In the genomic region with DNA sequence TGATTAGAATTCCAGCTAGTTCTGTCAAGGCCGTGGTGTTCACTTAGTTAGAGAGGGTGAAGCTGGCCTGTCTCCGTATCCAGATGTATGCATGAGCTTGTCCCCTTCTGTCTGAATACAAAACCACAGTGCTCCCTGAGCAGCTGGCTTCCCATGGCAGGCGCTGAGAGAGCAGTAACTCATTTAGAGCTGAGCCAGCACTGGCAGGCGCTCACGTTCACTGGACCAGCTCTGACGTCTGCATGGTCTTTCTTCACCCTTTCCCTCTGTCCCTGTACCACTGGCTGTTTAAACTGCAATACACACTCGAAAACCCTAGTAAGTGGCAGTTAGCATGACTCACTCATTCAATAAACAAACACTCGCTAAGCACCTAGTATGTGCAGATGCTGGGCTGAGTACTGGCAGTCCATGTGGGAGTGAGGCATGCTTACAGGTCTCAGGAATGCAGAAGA, we compare ENCODE assay signal across 9 mouse cellular contexts. TPM values are rescaled to one million over a fixed set of nuclear protein-coding genes. Genes with fewer than 3 reads are reported as not detected.
DNase-seq lines count a peak whose midpoint lies in the region; ATAC-seq and TF ChIP-seq lines count a peak whose summit lies in the region.
"Had no signal": no experiment of that assay in that cellular context is flagged by ENCODE, and none has a peak within 500 bp of the region (broad histone marks: within the 10 kb centered on the region; RNA-seq: fewer than 3 reads in every experiment).

No protein-coding gene starts in this region.

- H3K36me3 ChIP-seq in heart, embryonic 15.5 days = no peaks in the 10 kb centered on the region
- H3K36me3 ChIP-seq in forebrain, embryonic 15.5 days = no peaks in the 10 kb centered on the region

- H3K4me3 ChIP-seq in heart, embryonic 15.5 days = no peak overlapping the region
- no peak overlapping the region for H3K4me3 ChIP-seq in lung, adult 2 months (replicated peaks; ENCODE audit: extremely low read depth, low read depth, low read length)
- H3K4me3 ChIP-seq in forebrain, embryonic 15.5 days = no peak overlapping the region

- H3K9me3 ChIP-seq in heart, embryonic 15.5 days (replicated peaks) = no peaks in the 10 kb centered on the region
- H3K9me3 ChIP-seq in forebrain, embryonic 15.5 days = no peaks in the 10 kb centered on the region

- peaks cover 21% of the 10 kb centered on the region for H3K4me1 ChIP-seq in heart, embryonic 15.5 days (replicated peaks)
- peaks cover 6% of the 10 kb centered on the region for H3K4me1 ChIP-seq in lung, adult 2 months (ENCODE audit: control insufficient read depth, insufficient read depth, low read length)
- H3K4me1 ChIP-seq in forebrain, embryonic 15.5 days = 0 out of 2 replicates have a peak, but pooled peaks cover 3% of the 10 kb centered on the region

- ATAC-seq in heart, embryonic 15.5 days (replicated peaks; ENCODE audit: insufficient number of reproducible peaks, insufficient read depth, low FRiP score, low read depth) = peak; percentile 28; the same call in 1 of the 2 replicates
- no peak for ATAC-seq in forebrain, embryonic 15.5 days (replicated peaks)

- no peaks in the 10 kb centered on the region for H3K27me3 ChIP-seq in heart, embryonic 15.5 days
- no peaks in the 10 kb centered on the region for H3K27me3 ChIP-seq in forebrain, embryonic 15.5 days

- WGBS in heart, embryonic 15.5 days = 49% methylated on average over 8 of the region's 8 CpGs
- 52% methylated on average over 8 of the region's 8 CpGs for WGBS in lung, adult 2 months
- WGBS in forebrain, embryonic 15.5 days = 64% methylated on average over 8 of the region's 8 CpGs

- TF ChIP-seq POLR2A in lung, adult 2 months (IDR thresholded peaks at IDR 0.05; ENCODE audit: borderline replicate concordance, extremely low read depth, low read depth, low read length) = no peak

- H3K4me2 ChIP-seq in heart, embryonic 15.5 days = 0 out of 2 replicates have a peak overlapping the region, but pooled peaks have one; percentile 5
- H3K4me2 ChIP-seq in forebrain, embryonic 15.5 days (replicated peaks) = no peak overlapping the region
- H3K4me2 ChIP-seq: midbrain, embryonic 11.5 days had no signal

- peak; percentile 23 for DNase-seq in cerebellum, adult 9-11 months
- DNase-seq in cerebellum, adult 9-10 months = no peak
- peak; percentile 72 for DNase-seq in adrenal gland, postnatal 10 days
- peak; percentile 54 for DNase-seq in lung, adult 2 months
- DNase-seq in layer of hippocampus, postnatal 36 days = no peak
- DNase-seq in testis, postnatal 10 days (ENCODE audit: low spot score) = no peak

- no peak overlapping the region for H3K9ac ChIP-seq in heart, embryonic 15.5 days
- H3K9ac ChIP-seq in forebrain, embryonic 15.5 days (replicated peaks) = no peak overlapping the region

- TF ChIP-seq CTCF in lung, adult 2 months (IDR thresholded peaks at IDR 0.05; ENCODE audit: insufficient read depth, low read length) = no peak

- peak overlapping the region; percentile 83 for H3K27ac ChIP-seq in heart, embryonic 15.5 days
- no peak overlapping the region for H3K27ac ChIP-seq in forebrain, embryonic 15.5 days (replicated peaks)

RNA-seq across cellular contexts. Expression of gene Trib2, which starts 33.7 kb away (rescaled TPM):
- 10 to 100 TPM; 24.8 to 25.1 TPM for total RNA-seq in adrenal gland, postnatal 10 days (2021)
- 44.9 and 48.3 TPM in 2 replicates for polyA plus RNA-seq in heart, embryonic 15.5 days (2015; fragmentation: Nextera tagmentation; extraction: Ambion mirVana)
- 34.0 and 36.0 TPM in 2 replicates for polyA plus RNA-seq in lung, adult 2 months (2012; rRNA removed)
- polyA plus RNA-seq in forebrain, embryonic 15.5 days (2015; fragmentation: Nextera tagmentation; extraction: Ambion mirVana) = 96.2 and 105 TPM in 2 replicates
- total RNA-seq in layer of hippocampus, postnatal 36 days (2021) = 10 to 100 TPM; 34.0 to 40.5 TPM

Comparison
In these comparisons a context has a peak if more than half of its experiments do, and no peak if none do; other contexts are left out.
1. DNase-seq: peak in cerebellum, adult 9-11 months (single experiment), adrenal gland, postnatal 10 days (single experiment) and lung, adult 2 months (single experiment); none in cerebellum, adult 9-10 months (single experiment), layer of hippocampus, postnatal 36 days (0 of 2) and testis, postnatal 10 days (single experiment).